Mouse (Mus musculus): Measurements from ENCODE around the gene Etl4.
"Not testable (repeated sequence)": the region's sequence is repeated elsewhere in the genome, so short reads cannot be mapped to it uniquely, and the experiment has no call there.

Gene Etl4

GRCm38 (mm10) chr2:20654058-20654457 is 744.5 kb downstream of the Etl4 start:
- no peak for DNase-seq (ENCODE audit: low read depth, low spot score)

- no peak for DNase-seq (ENCODE audit: low read depth, low spot score)
These were observed 745.2 kb downstream of the Etl4 start for GRCm38 (mm10) chr2:20654598-20655340.

- DNase-seq (ENCODE audit: low read depth, low spot score) = no peak
These were observed 745.7 kb downstream of the Etl4 start for GRCm38 (mm10) chr2:20655341-20655612.

- no peak for DNase-seq (ENCODE audit: low read depth, low spot score)
These were observed 748.3 kb downstream of the Etl4 start for GRCm38 (mm10) chr2:20657856-20658255.

- no peak for DNase-seq (ENCODE audit: low read depth, low spot score)
These were observed 752.3 kb downstream of the Etl4 start for GRCm38 (mm10) chr2:20661841-20662240.

GRCm38 (mm10) chr2:20662696-20663095 is 753.1 kb downstream of the Etl4 start:
- no peak for DNase-seq (ENCODE audit: low read depth, low spot score)

- DNase-seq (ENCODE audit: low read depth, low spot score) = no peak
These were observed 755.9 kb downstream of the Etl4 start for GRCm38 (mm10) chr2:20665309-20665971.

- peak; percentile 25 for DNase-seq (ENCODE audit: low read depth, low spot score)
These were observed 756.5 kb downstream of the Etl4 start for GRCm38 (mm10) chr2:20666051-20666478.

- DNase-seq (ENCODE audit: low read depth, low spot score) = no peak
These were observed 758.3 kb downstream of the Etl4 start for GRCm38 (mm10) chr2:20667876-20668275.

- DNase-seq (ENCODE audit: low read depth, low spot score) = not testable (repeated sequence)
These were observed 758.9 kb downstream of the Etl4 start for GRCm38 (mm10) chr2:20668276-20669030.

GRCm38 (mm10) chr2:20669367-20669766 is 759.8 kb downstream of the Etl4 start:
- no peak for DNase-seq (ENCODE audit: low read depth, low spot score)

GRCm38 (mm10) chr2:20671546-20672255 is 762.1 kb downstream of the Etl4 start:
- no peak for DNase-seq (ENCODE audit: low read depth, low spot score)

GRCm38 (mm10) chr2:20672281-20672680 is 762.7 kb downstream of the Etl4 start:
- DNase-seq (ENCODE audit: low read depth, low spot score) = no peak

- peak; percentile 66 for DNase-seq (ENCODE audit: low read depth, low spot score)
These were observed 763.4 kb downstream of the Etl4 start for GRCm38 (mm10) chr2:20672803-20673603.

- DNase-seq (ENCODE audit: low read depth, low spot score) = peak; percentile 42
These were observed 766.8 kb downstream of the Etl4 start for GRCm38 (mm10) chr2:20676379-20676778.

- DNase-seq (ENCODE audit: low read depth, low spot score) = no peak
These were observed 769.2 kb downstream of the Etl4 start for GRCm38 (mm10) chr2:20678793-20679192.

- not testable (repeated sequence) for DNase-seq (ENCODE audit: low read depth, low spot score)
These were observed 772.6 kb downstream of the Etl4 start for GRCm38 (mm10) chr2:20682203-20682602.

- DNase-seq (ENCODE audit: low read depth, low spot score) = no peak
These were observed 779.8 kb downstream of the Etl4 start for GRCm38 (mm10) chr2:20689389-20689788.

- DNase-seq (ENCODE audit: low read depth, low spot score) = no peak
These were observed 783.3 kb downstream of the Etl4 start for GRCm38 (mm10) chr2:20692898-20693297.

- no peak for DNase-seq (ENCODE audit: low read depth, low spot score)
These were observed 784.2 kb downstream of the Etl4 start for GRCm38 (mm10) chr2:20693772-20694171.

GRCm38 (mm10) chr2:20697719-20698118 is 788.1 kb downstream of the Etl4 start:
- peak; percentile 55 for DNase-seq (ENCODE audit: low read depth, low spot score)
